In the genomic region with DNA sequence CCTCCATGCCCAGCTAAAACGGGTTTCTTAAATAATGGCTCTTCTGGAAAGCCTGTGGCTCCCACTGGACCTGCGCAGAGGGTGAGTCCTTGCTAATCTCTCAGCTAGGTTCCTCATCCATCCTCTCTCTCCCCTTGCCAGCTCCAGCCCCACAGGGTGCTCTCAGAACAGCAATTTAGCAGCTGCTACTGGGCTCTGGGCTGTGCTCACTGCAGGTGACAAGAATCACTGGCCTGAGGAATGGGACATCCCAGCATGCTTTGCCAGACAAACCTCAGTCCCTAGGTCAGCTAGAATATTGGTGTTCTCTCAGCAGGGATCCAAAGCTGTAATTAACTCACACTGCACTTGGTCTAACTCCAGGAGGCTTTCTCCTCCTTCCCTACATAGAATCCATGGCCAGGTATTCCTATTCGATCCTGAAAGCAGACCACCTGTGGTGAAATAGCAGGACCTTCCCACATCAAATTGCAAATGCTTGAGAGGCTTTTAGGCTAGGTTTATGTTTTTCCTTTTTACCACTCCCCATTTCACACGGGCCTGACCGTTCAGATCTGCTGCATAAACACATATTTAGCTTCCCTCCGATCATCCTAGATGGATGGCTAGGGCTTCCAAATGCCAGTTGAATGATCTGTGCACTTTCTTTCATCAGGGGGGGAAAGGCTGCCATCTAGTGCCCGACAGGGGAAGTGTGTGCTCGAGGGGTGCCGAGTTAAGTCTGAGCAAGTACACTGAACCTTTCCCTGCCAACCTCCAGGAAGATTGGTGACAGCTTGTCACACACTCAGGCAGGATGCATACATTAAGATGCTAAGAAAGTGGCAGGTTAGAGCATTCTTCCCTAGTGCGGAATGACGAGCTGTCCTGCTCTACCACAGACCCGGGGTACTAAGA, we compare ENCODE assay signal across 9 mouse cellular contexts. TPM values are rescaled to one million over a fixed set of nuclear protein-coding genes. Genes with fewer than 3 reads are reported as not detected.
DNase-seq lines count a peak whose midpoint lies in the region; ATAC-seq lines count a peak whose summit lies in the region.
"Had no signal": no experiment of that assay in that cellular context is flagged by ENCODE, and none has a peak within 500 bp of the region (broad histone marks: within the 10 kb centered on the region; RNA-seq: fewer than 3 reads in every experiment).

No protein-coding gene starts in this region.

- H3K4me2 ChIP-seq in embryonic facial prominence, embryonic 11.5 days (ENCODE audit: low read depth, low read length) = no peak overlapping the region
- H3K4me2 ChIP-seq: lung, embryonic 15.5 days had no signal

- H3K27ac ChIP-seq in heart, embryonic 10.5 days = no peak overlapping the region
- no peak overlapping the region for H3K27ac ChIP-seq in embryonic facial prominence, embryonic 11.5 days (replicated peaks; ENCODE audit: low read depth, low read length)
- H3K27ac ChIP-seq: lung, embryonic 15.5 days had no signal

- H3K4me3 ChIP-seq in heart, embryonic 10.5 days = no peak overlapping the region
- H3K4me3 ChIP-seq in embryonic facial prominence, embryonic 11.5 days (ENCODE audit: low read depth, low read length) = no peak overlapping the region
- H3K4me3 ChIP-seq: lung, embryonic 15.5 days had no signal

- DNase-seq in heart, adult 9 months (ENCODE audit: low spot score in 2 of 2) = peak; percentile 22 to 42
- no peak for DNase-seq in heart, embryonic 10.5 days (ENCODE audit: low spot score)
- DNase-seq in adrenal gland, postnatal 14 days = peak; percentile 67
- DNase-seq in embryonic facial prominence, embryonic 11.5 days (ENCODE audit: low spot score) = peak; percentile 74
- DNase-seq in heart, postnatal 4 days = peak; percentile 68
- peak; percentile 54 to 68 for DNase-seq in layer of hippocampus, postnatal 25 days (ENCODE audit: extremely low spot score in 1 of 2, low spot score in 1 of 2)
- DNase-seq in mesoderm, embryonic 11.5 days (ENCODE audit: low read depth, low spot score) = peak; percentile 68
- peak; percentile 19 for DNase-seq in skeletal muscle tissue, adult 2 months (ENCODE audit: low read depth, low spot score)

- H3K4me1 ChIP-seq in heart, embryonic 10.5 days = peaks cover 9% of the 10 kb centered on the region
- H3K4me1 ChIP-seq in embryonic facial prominence, embryonic 11.5 days (ENCODE audit: control insufficient read depth, insufficient read depth, low read length) = no peaks in the 10 kb centered on the region

- H3K36me3 ChIP-seq in heart, embryonic 10.5 days = no peaks in the 10 kb centered on the region
- no peaks in the 10 kb centered on the region for H3K36me3 ChIP-seq in embryonic facial prominence, embryonic 11.5 days (replicated peaks; ENCODE audit: control insufficient read depth, insufficient read depth, low read depth, low read length)
- H3K36me3 ChIP-seq: lung, embryonic 15.5 days had no signal

- ATAC-seq in embryonic facial prominence, embryonic 11.5 days (replicated peaks; ENCODE audit: insufficient number of reproducible peaks, low FRiP score, low TSS enrichment, low read depth) = no peak

- no peak overlapping the region for H3K9ac ChIP-seq in embryonic facial prominence, embryonic 11.5 days (replicated peaks; ENCODE audit: low read length)
- H3K9ac ChIP-seq: lung, embryonic 15.5 days had no signal

- WGBS in heart, embryonic 10.5 days = 16% methylated on average over 12 of the region's 12 CpGs
- WGBS in embryonic facial prominence, embryonic 11.5 days = 16% methylated on average over 12 of the region's 12 CpGs

- 0 out of 2 replicates have a peak, but pooled peaks cover 4% of the 10 kb centered on the region for H3K27me3 ChIP-seq in heart, embryonic 10.5 days (ENCODE audit: insufficient read depth, poor library complexity, severe bottlenecking)
- no peaks in the 10 kb centered on the region for H3K27me3 ChIP-seq in embryonic facial prominence, embryonic 11.5 days (ENCODE audit: control insufficient read depth, insufficient read depth, low read length)
- H3K27me3 ChIP-seq: lung, embryonic 15.5 days had no signal

- no peaks in the 10 kb centered on the region for H3K9me3 ChIP-seq in heart, embryonic 10.5 days
- no peaks in the 10 kb centered on the region for H3K9me3 ChIP-seq in embryonic facial prominence, embryonic 11.5 days (replicated peaks; ENCODE audit: control insufficient read depth, low read length)
- H3K9me3 ChIP-seq: lung, embryonic 15.5 days had no signal

RNA-seq across cellular contexts. Expression of a gene that starts 22.6 kb away (rescaled TPM):
- polyA plus RNA-seq in heart, embryonic 10.5 days (2016; fragmentation: Nextera tagmentation; extraction: Ambion mirVana) = 34.7 and 44.9 TPM in 2 replicates
- total RNA-seq in adrenal gland, postnatal 14 days (2021) = 57.1 and 58.6 TPM in 2 replicates
- 47.9 and 53.8 TPM in 2 replicates for polyA plus RNA-seq in embryonic facial prominence, embryonic 11.5 days (2014; fragmentation: Nextera tagmentation; extraction: Ambion mirVana)
- 10 to 100 TPM; 36.3 to 38.4 TPM for total RNA-seq in heart, postnatal 4 days (2021)
- total RNA-seq in layer of hippocampus, postnatal 25 days (2021) = 10 to 100 TPM; 86.1 to 98.7 TPM
